Mouse (Mus musculus) left cerebral cortex, adult 9 months (tissue): ENCODE results near the gene Sh3rf1.
A peak's percentile ranks its signal among the peaks of the same experiment; 100 is the strongest.

Experiments
- DNase-seq, 2 experiments: peaks; one replicate each; pipeline ENCODE4 v3.0.0; 2022; ENCODE audit warnings: low spot score in 2 of 2

Gene Sh3rf1

DNA sequence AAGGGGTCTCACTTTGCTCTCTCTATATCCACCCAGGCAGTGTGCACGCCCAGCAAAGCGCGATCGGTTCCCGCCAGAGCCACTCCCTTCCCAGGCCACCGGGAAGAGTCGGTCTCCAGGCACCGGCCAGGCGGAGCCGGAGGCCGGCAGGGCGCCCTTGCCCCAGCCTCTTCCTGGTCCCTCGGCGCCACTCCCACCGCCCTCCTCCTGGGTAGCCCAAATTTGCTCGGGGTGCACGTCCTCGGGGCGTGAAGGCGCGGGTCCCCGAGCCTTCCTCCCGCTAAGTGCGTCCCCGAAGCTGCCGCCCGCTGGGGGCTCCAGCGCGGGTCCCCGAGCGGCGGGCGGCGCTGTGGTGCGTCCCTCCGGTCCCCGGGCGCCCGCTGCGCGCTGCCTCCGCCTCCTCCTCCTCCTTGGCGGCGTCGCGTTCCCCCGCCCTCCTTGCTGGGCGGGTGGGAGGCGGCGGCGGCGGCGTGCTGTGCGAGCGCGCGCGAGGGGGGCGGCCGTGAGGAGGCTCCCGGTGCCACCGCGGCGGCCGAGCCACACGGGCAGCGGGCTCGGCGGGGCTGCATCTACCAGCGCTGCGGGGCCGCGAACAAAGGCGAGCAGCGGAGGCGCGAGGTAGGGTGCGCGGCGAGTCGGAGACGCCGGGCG is at the start of gene Sh3rf1:
Gene Sh3rf1 (plus strand): TSS at position 144 of the 651 bp plus-strand sequence.
- DNase-seq, result peak; percentile 18 to 59

DNA sequence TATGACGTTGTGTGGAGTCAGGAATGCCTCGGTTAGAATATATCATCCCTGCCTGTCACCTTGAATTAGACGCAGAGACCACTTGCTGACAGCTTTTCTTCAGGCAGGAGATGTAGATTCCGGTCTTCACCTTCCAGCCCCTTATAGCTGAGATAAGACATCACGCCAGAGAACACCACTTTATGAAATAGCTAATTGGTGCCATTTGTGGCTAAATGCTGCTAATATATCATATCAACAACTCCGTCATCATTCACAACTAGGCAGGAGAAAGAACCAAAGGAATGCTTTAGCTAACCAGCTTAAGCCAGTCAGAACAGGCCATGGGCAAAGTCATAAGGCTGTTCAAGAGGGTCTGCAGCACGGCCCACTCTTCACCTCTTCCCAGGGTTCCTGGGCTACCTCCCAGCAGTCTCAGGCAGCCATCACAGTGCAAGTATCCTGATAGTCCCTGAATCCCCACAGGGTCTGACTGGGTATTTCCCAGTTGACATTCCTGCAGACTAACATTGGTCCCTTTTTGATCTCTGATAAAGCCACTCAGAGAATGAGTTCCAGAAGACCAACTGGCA is 49.7 kb upstream of the Sh3rf1 start:
- no peak for DNase-seq

DNA sequence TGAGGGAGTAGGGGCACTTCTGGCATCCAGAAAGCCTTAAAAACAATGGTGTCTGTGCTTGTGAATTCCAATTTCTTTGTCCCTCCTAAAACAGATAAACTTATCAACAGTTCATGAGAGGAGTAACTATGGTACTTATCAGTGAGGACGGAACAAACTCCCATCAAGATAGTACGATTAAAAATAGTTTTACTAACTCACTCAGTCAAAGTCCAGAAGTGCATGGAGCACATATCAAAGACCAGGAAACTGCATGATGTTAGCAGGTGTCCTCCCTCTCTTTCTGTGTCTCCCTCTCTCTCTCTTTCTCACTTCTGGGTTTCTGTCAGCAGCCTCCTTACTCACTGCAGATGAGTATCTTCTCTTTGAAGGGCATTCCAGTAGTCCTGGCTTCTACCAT is 47.8 kb upstream of the Sh3rf1 start:
- no peak for DNase-seq

DNA sequence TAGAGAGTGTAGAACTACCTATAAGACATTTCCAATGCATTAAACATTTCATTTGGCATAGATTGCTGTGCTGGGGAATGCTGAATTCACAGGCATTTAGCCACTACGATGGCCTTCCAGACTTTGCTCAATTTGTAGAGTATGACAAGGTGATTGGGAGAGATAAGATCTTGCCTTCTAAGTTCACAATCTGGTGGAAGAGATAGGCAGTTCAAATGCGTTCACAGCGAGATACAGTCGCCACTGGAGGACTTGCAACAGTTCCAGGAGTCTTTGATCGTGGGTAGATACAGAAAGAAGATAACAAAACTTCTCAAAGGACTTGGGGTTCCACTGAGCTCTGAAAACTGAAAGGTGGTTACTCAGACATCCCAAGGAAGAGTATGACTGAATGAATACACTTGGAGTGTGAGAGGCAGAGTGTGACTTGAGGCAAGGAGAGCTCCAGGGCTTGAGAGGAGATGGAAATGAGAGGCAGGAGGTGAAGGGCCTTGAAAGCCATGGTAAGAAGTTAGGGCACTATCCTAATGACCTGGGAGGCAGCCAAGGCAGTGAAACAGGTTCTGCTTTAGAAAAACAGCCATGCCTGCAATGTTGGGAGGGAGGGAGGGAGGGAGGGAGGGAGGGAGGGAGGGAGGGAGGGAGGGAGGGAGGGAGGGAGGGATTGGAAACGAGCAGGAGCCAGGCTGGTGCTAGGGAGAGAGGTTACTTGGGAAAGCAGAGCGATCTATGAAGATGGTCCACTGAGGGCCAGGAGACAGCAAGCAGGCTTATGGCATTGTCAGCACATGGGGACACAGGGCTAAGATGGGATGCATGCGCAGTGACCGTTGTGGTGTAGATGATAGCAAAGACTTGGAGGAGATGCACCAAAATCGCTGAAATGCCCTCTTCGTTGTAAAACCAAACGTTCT is 45.7 kb upstream of the Sh3rf1 start:
- DNase-seq, result no peak

DNA sequence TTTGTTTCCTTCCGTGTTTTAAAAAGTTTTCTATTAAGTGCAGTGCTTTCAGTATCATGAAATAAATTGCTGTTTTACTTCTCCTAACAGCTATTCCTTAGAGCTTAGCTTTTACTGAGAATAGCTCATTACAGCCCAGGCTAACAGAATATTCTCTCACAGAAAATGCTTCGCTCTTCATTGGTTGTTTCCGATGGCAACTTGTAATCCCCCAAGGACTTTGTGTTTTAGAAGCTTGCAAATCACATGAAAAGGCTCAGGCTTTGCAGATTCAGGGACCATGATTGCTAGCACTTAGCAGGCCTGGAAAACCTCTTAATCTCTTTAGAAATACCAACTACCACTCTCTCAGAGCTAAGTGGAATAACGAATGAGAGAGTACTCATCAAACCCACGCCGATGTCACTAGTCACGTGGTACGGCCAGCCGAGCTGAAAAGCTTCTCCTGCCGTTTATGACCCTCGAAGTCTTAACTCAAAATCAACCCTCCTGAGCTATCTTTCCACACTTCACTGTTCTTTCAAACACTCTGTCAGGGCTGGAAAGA is 45.0 kb upstream of the Sh3rf1 start:
- no peak for DNase-seq

DNA sequence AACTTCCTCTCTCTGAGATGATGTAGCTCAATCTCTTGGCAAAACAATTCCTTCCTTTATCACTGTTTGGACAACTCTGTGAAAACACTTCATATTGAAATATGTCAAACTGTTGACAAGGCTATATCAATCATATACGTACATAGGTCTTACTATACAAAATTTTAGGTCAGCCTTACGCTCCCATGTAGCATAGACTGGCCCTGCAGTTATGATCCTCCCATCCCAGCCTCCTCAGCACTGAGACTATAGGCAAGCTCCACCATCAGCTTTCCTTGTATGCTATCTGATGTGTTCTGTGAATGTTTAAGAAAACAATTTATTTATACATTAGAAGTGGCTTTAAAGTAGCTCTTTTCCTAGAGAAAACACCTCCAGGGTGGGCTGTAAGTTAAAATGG is 42.1 kb upstream of the Sh3rf1 start:
- DNase-seq, result no peak

DNA sequence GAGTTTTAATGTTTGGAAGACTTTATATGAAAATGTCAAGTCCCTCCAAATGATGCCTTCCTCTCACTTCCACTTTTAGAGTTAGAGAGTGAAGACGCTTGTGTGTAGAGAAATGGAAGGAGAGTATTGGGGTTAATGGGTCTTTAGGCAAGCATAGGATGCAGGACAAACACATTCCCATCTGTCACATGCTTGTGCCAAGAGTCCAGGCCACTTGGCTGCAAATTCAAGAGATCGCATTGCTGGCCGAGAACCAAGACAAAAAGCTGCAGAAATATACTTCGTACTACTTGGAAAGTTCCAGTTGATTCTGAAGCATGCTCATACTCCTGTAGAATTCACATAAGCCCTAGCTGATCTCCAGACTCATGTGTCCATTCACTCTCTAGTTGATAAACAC is 41.7 kb upstream of the Sh3rf1 start:
- DNase-seq, result no peak

DNA sequence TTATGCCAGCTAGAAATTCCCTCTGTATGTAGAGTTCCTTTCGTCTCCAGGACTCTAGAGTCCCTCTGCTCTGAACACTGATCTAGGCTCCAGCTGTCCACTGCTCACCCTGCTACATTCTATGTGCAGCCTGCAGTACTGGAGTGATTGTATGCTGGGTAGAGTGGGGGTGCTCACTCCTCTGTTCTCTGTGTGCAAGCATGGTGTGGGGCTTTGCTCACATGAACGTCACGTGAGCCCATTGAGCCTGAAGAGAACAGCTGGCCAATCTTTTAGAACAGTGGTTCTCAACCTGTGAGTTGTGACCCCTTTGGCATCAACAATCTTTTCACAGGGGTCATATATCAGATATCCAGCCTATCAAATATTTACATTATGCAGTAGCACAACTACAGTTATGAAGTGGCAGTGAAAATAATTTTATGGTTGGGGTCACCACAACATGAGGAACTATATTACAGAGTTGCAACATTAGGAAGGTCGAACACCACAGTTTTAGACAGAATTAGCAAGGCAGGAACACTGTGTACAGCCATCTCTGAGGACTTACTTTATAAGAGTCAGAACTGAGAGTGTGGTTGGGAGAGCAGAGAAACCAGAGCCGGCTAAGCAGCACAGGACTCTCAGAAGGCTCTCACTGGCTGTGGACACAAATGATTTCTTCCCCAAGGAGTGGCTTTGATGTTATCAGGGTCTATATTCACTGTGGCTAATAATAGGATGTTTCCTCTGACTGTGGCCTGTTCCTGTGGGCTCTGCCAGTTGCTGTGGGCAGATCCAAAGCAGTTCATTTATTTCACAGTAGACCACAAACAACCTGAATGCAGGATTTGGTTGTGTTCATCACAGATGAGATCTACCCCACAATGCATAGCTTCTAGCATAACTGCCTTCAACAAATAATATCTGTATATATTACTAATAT is 38.1 kb upstream of the Sh3rf1 start:
- no peak for DNase-seq

DNA sequence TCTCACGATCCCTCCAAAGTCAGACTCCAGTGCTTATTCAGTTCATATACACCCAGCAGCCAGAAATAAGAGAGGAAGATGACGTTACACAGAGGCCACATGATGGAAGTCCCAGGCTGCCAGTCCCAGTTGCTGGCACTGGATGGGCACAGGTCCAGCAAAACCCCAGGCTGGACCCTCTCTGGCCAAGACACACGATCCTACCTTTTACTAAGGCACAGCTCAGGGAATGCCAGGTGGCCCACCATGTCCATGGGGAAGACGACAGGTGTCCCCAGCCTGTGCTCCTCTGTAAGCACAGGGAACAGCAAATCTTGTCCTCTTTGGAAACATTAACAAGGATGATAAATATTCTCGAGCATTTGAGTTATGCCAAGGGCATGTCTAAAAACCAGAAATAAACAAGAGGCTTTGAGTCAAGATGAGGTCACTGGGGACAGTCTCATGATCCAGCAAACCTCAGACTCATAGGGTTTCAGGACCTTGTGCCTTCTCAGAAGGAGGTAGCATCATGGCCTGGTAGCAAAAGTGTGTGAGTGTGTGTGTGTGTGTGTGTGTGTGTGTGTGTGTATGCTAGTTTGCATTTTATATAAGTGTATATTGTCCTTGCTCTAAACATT is 29.3 kb upstream of the Sh3rf1 start:
- DNase-seq, result no peak

DNA sequence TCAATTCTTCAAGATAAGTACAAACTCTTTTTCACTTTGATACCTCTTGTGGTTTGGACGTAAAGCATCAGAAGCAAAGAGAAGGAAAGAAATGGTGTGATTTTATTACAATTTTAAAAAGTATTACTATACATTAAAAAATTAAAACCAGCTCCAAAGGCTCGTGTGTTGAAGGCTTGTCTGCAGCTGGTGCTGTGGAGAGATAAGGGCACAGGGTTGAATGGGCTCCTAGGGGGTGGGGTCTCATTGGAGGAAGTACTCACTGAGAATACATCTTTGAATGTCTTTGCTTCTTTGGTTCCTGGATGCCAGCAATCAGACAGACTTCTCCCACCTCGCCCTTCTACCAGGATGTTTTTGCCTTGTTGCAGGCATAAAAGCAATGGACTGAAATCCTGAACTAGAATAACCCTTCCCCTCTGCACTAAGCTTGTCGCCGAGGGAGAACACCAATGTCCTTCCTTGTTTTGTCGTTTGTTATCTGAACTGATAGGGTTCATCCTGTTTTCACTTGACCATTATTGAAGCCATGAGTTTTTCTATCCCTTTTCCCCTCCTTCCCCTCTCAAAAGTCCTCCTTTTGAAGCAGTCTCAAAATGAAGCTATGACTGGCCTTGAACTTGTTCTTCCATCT is 23.3 kb upstream of the Sh3rf1 start:
- DNase-seq, result no peak

DNA sequence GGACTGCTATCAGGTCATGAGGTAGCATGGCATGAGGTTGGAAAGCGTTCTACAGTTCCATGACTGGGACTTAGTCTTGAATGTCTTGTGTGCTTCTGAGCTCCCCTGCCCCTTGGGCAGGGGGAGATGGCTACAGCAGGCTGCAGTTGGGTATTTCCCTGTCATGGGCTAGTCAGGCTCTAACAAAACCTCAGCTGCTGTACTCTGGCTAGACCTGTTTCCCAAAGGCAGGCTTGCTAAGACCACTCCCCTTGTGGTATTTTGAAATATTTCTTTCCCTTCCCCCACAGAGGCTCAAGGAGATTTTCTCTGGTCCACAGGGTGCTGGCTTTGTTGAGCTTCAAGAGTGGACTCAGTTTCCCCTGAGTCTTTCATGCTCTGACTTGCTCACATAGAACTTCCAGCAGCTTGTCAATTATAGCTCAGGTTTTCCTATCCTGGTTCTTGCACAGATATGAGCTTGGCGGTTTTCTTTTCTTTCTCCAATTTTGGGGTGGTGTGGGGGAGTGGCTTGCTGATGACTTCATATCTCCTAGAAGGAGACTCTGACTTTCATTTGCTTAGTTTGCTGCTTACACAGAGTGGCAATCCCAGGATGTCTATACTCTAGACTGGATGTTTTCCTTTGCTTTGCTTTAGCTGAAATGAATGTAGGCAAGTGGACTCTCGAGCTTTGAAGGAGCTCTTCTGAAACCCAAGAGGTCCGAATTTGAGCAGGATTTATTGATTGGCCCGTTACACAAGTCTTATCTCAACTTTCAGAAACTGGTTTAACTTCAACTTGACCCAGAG is 20.4 kb upstream of the Sh3rf1 start:
- no peak for DNase-seq

DNA sequence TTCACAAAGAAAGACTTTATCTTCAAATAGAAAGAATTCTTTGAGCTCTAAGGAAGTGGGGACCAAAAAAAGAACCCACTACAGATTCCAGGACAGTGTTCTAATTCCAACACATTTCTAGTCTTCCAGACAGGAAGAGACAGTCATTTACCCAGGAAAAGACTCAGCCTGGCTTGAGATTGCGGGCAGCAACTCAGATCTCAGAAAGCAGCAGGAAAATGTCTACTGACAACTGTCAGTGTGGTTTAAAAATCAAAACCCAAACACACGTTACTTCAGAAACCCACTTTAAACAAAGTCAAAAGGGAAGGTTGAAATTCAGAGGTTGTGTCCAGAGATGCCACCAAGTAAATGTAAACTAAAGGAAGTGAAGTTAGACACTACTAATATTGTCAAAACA is 16.8 kb upstream of the Sh3rf1 start:
- no peak for DNase-seq

DNA sequence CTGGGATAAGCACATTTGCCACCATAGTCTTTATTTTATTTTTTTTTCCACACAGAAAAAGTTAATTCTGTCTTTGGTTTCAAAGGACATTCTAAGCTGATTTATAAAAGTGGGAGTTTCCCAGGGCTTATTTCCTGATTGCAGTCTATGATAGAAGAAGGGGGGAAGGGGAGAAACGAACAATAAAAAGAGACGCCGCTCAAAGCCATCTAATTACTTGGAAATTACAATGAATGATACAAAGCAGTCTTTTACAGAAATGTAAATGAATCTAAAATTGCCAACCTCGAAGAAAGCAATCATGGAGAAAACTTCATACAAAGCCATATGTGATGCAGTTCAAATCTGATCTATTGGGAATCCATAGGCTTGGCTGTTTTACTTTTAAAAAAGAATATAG is 16.0 kb upstream of the Sh3rf1 start:
- DNase-seq, result no peak

DNA sequence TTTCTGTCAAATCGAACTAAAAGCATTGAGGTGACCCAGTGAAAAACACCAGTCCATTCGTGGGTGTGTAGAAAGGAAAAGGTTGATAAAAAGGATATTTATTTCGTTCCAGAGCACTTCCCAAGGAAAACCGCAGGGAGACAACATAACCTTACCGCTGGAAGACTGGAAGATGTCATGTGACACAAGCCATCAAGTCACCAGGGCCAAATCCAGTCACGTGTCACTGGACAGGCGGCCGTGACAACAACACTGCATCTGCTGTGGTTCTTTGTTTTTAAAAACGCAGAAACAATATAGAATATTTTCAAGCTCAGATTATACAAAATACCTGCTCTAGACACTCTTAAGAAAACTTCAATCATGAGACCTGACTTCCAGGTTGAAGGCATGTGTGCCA is 15.0 kb upstream of the Sh3rf1 start:
- no peak for DNase-seq

DNA sequence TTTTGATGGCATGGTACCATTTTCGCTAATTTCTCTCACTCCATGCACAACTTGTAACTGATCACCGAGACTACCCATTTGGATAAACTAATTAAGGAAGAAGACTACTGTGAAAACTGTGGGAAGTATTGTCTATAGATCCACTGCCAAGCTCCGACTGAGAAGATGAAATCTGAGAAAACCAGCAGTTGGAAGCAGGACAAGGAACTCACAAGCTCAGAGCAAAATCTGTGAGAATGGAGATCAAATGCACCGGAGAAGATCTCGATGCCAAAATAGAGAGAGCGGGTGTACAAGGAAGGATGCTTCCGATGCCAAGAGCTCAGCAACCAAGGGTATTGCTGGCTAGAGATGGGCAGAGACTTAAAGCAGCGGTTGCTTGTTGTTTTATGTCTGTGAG is 12.8 kb upstream of the Sh3rf1 start:
- peak; percentile 22 to 66 for DNase-seq

DNA sequence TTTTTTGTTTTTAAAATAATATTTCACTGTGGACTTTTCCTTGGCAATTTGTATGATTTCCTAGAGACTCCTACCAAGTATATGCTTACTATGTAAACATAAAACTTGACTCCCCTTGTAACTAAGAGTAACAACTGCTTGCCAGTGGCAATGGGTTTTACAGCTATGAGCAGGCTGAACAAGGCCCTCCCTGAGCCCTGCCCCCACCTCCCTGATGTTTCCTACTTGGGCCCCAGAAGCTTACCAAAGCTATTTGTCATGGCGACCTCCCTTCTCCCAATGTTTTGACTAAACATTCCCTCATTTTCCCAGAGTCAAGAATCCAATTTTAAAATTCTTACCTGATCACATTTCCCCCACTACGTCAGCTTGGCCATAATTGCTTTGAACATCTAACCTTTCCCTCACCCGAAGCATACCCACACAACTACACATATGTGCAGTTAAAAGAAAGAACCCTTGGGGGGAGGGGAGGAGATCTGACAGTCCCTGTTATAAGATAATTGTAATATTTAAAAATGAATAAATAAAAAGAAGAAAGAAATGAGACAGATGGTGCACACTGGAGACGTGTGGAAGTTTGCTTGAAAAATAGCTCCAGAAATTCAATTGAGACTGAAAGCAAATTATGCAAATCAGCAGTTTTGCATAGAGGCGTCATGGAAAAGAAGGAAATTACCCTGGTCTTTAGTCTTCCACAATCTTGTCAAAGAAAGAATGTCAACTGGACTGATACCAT is 8.4 kb upstream of the Sh3rf1 start:
- DNase-seq, result no peak

DNA sequence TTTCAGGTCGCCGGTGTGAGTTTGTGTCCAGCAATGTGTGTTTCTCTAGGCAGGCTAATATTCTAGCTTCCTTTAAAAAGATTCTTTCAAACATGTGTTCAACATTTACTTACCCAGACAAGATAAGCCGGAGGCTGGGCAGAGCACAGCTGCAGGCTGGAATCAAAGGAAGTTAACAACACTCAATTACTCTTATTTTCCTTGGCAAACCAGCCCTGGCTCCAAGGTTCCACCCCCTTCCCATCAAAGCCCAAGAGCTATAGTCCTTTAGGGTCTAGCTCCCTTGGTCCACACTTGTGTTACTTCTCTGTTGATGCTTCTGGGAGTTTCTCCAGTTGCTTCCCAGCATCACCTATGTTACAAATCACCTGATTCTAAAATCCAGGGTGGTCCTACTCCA is 6.7 kb upstream of the Sh3rf1 start:
- no peak for DNase-seq

DNA sequence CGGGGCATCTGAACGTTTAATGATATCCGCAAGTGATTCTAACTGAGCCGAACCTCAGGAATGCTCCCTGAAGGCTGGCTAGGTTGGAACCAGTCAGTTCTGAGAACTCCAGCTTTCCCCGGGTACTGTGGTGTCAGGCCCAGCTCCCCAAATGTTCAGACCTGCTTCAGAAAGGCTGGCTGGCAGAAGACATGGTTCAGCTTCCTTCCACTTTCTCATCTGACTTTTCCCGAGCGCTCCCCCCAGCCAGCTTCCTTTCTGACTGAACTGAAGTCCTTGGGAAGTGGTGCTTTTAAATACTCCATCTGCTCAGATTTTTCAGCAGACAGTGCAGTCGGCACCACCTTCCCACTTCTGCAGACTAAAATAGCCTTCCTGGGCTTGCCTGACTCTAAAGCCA is 6.2 kb upstream of the Sh3rf1 start:
- DNase-seq, result peak; percentile 57 to 83

DNA sequence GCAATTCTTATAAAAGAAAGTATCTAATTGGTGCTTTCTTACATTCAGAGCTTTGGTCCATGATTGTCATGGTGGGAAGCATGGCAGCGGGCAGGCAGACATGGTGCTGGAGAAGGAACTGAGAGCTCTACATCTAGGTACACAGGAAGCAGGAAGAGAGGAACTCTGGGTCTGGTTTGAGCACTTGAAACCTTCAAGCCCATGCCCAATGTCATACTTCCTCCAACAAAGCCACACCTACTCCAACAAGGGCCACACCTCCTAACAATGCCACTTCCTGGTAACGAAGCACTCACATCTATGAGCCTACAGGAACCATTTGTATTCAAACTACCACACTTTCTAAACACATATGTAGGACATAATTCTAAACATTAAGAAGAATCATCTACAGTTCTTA is 5.2 kb upstream of the Sh3rf1 start:
- no peak for DNase-seq
